Mouse (Mus musculus) WW6 (cell line): ENCODE results near the gene F8.
"Not testable (repeated sequence)": the region's sequence is repeated elsewhere in the genome, so short reads cannot be mapped to it uniquely, and the experiment has no call there.

ENCODE experiments used
- DNase-seq: peaks from one replicate; pipeline ENCODE4 v3.0.0-alpha.2; 2013; ENCODE audit warnings: low read depth, low spot score

F8 gene

GRCm38 (mm10) chrX:75382195-75382771 lies at the start of gene F8, which contains the start of gene Fundc2:
Gene F8 (minus strand): TSS chrX:75382615.
Gene Fundc2 (plus strand): TSS chrX:75382399.
- peak; percentile 39 for DNase-seq

GRCm38 (mm10) chrX:75415936-75416785 lies 33.7 kb upstream of the F8 start, which contains the start of the genes Cmc4, Mtcp1 and Brcc3:
Gene Cmc4 (minus strand): TSS chrX:75416584.
Gene Mtcp1 (minus strand): TSS chrX:75416588.
Gene Brcc3 (plus strand): TSS chrX:75416628.
- peak; percentile 63 for DNase-seq

- DNase-seq = no peak
These were observed 27.3 kb upstream of the F8 start for GRCm38 (mm10) chrX:75409711-75410110.

GRCm38 (mm10) chrX:75403350-75403749 lies 20.9 kb upstream of the F8 start:
- DNase-seq = no peak

GRCm38 (mm10) chrX:75402668-75403067 lies 20.3 kb upstream of the F8 start:
- no peak for DNase-seq

GRCm38 (mm10) chrX:75399471-75399870 lies 17.1 kb upstream of the F8 start:
- DNase-seq = no peak

GRCm38 (mm10) chrX:75381699-75382098 lies 716 bp downstream of the F8 start:
- DNase-seq = no peak

- DNase-seq = no peak
These were observed 1.2 kb downstream of the F8 start for GRCm38 (mm10) chrX:75381176-75381575.

GRCm38 (mm10) chrX:75376815-75377214 lies 5.6 kb downstream of the F8 start:
- no peak for DNase-seq

- DNase-seq = no peak
These were observed 9.6 kb downstream of the F8 start for GRCm38 (mm10) chrX:75372666-75373425.

- no peak for DNase-seq
These were observed 12.2 kb downstream of the F8 start for GRCm38 (mm10) chrX:75370197-75370596.

- no peak for DNase-seq
These were observed 58.9 kb downstream of the F8 start for GRCm38 (mm10) chrX:75323556-75323955.

GRCm38 (mm10) chrX:75271676-75272075 lies 110.7 kb downstream of the F8 start:
- DNase-seq = no peak

- not testable (repeated sequence) for DNase-seq
These were observed 148.6 kb downstream of the F8 start for GRCm38 (mm10) chrX:75233603-75234376.

- peak; percentile 16 for DNase-seq
These were observed 151.0 kb downstream of the F8 start for GRCm38 (mm10) chrX:75231456-75231855.

- DNase-seq = no peak
These were observed 218.7 kb downstream of the F8 start, which contains the start of gene Smim9 for GRCm38 (mm10) chrX:75163670-75164069. Gene Smim9 (minus strand): TSS chrX:75163770.

GRCm38 (mm10) chrX:75155576-75156243 lies 226.7 kb downstream of the F8 start:
- DNase-seq = peak; percentile 22

GRCm38 (mm10) chrX:75152249-75152648 lies 230.2 kb downstream of the F8 start:
- DNase-seq = no peak

GRCm38 (mm10) chrX:75150304-75150703 lies 232.1 kb downstream of the F8 start:
- DNase-seq = no peak

- DNase-seq = no peak
These were observed 234.0 kb downstream of the F8 start for GRCm38 (mm10) chrX:75148414-75148813.

- DNase-seq = not testable (repeated sequence)
These were observed 239.3 kb downstream of the F8 start for GRCm38 (mm10) chrX:75143124-75143555.
